Mouse (Mus musculus) stomach, embryonic 16.5 days (tissue): ENCODE measurements around the gene Smurf1. TPM values are rescaled to one million over a fixed set of nuclear protein-coding genes. Genes with fewer than 3 reads are reported as not detected.

Experiments used
- ATAC-seq: fragments of 200-750 bp; cut with Nextera tagmentation; 2 replicates; pipeline ENCODE4 v1.8.0; 2017; ENCODE audit warnings: moderate number of reproducible peaks, moderate TSS enrichment; ENCODE audit not compliant: insufficient read depth, low FRiP score
- H3K27ac ChIP-seq: fragments of 300-500 bp; sonication (generic); 2 replicates; pipeline ENCODE4 v1.5.1; 2014; ENCODE audit warnings: low read length
- H3K27me3 ChIP-seq: fragments of 300-500 bp; sonication (generic); 2 replicates; pipeline ENCODE4 v1.6.1; 2014; ENCODE audit warnings: low read length, control low read depth, mixed read lengths; ENCODE audit not compliant: control insufficient read depth, insufficient read depth
- H3K36me3 ChIP-seq: fragments of 300-500 bp; sonication (generic); 2 replicates; pipeline ENCODE4 v1.6.1; 2014; ENCODE audit warnings: low read length; ENCODE audit not compliant: control insufficient read depth, insufficient read depth
- H3K4me1 ChIP-seq: fragments of 300-500 bp; sonication (generic); 2 replicates; pipeline ENCODE4 v1.6.1; 2014; ENCODE audit warnings: low read length, control low read depth, mixed read lengths; ENCODE audit not compliant: control insufficient read depth, insufficient read depth
- H3K4me2 ChIP-seq: fragments of 300-500 bp; sonication (generic); 2 replicates; pipeline ENCODE4 v1.6.1; 2014; ENCODE audit warnings: low read depth, low read length, mixed read lengths
- H3K4me3 ChIP-seq: fragments of 300-500 bp; sonication (generic); replicated peaks from 2 replicates; pipeline ENCODE4 v1.5.1; 2014; ENCODE audit warnings: mild to moderate bottlenecking, low read length
- H3K9ac ChIP-seq: fragments of 300-500 bp; sonication (generic); 2 replicates; pipeline ENCODE4 v1.6.1; 2014; ENCODE audit warnings: low read length
- H3K9me3 ChIP-seq: fragments of 300-500 bp; sonication (generic); replicated peaks from 2 replicates; pipeline ENCODE4 v1.6.1; 2016; ENCODE audit warnings: low read length, control low read depth; ENCODE audit not compliant: control insufficient read depth
- WGBS: fragments of 180-500 bp; shearing (Covaris S2); extraction: QIAGEN DNeasy Blood & Tissue Kit; methylation state at CpG from one replicate; pipeline ENCODE4 v1.1.7; 2014; 5-methylcytosine and 5-hydroxymethylcytosine counted together
- microRNA-seq: library from miRNA; unstranded; fragments of <30 nt; microRNA quantifications from one replicate; pipeline ENCODE4, GENCODE M21; 2016
- polyA plus RNA-seq: library from polyadenylated mRNA; unstranded; fragments of >200 nt; fragmentation: Nextera tagmentation; extraction: Ambion mirVana; gene quantifications from 2 replicates; pipeline ENCODE4 v1.2.1, GENCODE M21; 2015

Smurf1 gene
- polyA plus RNA-seq, 1 experiment from 2014 or later, result 7.0 TPM

DNA sequence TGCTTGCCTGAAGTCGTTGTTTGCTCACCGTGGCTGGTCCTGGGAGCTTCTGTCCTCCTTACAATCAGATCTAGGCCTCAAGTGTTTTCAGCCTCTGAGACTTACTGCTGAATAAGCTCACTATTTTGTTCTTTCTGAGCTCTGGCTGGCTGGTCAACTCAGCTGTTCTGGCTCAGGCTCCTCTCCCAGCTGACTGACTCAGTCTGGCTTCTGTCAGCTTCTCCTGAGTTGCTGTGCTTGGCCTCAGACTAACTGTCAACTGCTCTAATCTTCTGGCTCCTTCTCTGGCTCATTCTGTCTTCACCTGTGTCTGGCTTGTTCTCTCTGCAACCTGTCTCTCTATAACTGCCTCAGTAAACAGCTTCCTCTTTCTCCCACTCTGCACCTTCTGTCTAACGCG, 136.0 kb downstream of the Smurf1 start:
- Histone ChIP-seq H3K4me1 (no peaks in the 10 kb centered on the region), H3K36me3 (peaks cover 58% of the 10 kb centered on the region), H3K4me3 (no peak overlapping the region), H3K9ac (no peak overlapping the region), H3K27me3 (no peaks in the 10 kb centered on the region), H3K9me3 (no peaks in the 10 kb centered on the region), H3K27ac (no peak overlapping the region), H3K4me2 (no peak overlapping the region)
- ATAC-seq, result 0 out of 2 replicates have a peak, but pooled peaks have one; percentile 15
- WGBS, result 77% methylated on average over 4 of the region's 4 CpGs

DNA sequence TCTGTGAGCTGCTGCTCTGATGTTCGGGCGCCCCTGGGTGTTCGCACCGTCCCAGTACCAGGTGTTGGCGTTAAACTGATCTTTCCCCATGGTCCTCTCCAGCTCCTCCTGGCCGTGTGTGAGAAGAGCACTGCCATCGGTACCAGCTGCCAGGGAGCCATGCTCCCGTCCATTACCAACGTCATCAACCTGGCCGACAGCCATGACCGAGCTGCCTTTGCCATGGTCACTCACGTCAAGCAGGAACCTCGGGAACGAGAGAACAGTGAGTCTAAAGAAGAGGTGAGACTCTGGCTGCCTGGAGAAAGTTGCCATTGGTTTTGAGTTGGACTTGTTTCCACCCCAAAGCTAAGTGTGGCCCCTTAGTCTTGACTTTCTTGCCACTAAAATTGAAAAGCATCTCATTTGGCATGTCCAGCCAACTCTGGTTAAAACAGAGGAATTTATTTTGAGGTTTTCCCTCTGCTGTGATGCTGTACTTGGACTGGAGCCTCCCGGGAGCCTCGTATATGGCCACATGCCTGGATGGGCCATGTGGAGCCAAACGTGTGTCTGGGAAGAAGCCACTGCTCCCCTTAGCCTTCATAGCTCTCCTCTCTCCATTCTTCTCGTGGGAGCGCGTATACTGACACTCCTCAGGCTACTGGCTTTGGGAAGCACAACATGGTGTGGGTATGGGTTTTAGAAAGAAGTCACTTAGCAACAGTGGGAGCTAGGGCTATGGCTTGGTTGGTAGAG, 137.1 kb downstream of the Smurf1 start:
- H3K4me1 ChIP-seq, result no peaks in the 10 kb centered on the region
- no peaks in the 10 kb centered on the region for H3K9me3 ChIP-seq
- ATAC-seq, result no peak
- H3K9ac ChIP-seq, result no peak overlapping the region
- WGBS, result 92% methylated on average over 20 of the region's 20 CpGs
- H3K36me3 ChIP-seq, result peaks cover 55% of the 10 kb centered on the region
- no peak overlapping the region for H3K27ac ChIP-seq
- H3K4me2 ChIP-seq, result no peak overlapping the region
- H3K4me3 ChIP-seq, result no peak overlapping the region
- no peaks in the 10 kb centered on the region for H3K27me3 ChIP-seq

Small RNA genes lying within 50 kb of the gene (microRNA-seq; reads per million reads assigned to microRNA genes)
- not detected for gene Mir7039

Other genes starting within 250 kb of the Smurf1 start
- gene Tmem130, start 204.0 kb downstream of the Smurf1 start, polyA plus RNA-seq, result 3.2 and 3.9 TPM in 2 replicates
- gene Trrap, start 198.1 kb downstream of the Smurf1 start, polyA plus RNA-seq, result 55.5 and 57.6 TPM in 2 replicates
- gene Gm4871, start 66.9 kb upstream of the Smurf1 start, polyA plus RNA-seq, result not detected in 2 replicates
- not detected in 2 replicates for gene 1700018F24Rik, start 77.1 kb upstream of the Smurf1 start, polyA plus RNA-seq
- gene Arpc1a, start 118.0 kb upstream of the Smurf1 start, polyA plus RNA-seq, result 148 and 155 TPM in 2 replicates
- 0.08 and 0.27 TPM in 2 replicates for gene Kpna7, start 118.2 kb upstream of the Smurf1 start, polyA plus RNA-seq
- 381 and 399 TPM in 2 replicates for gene Arpc1b, start 148.4 kb upstream of the Smurf1 start, polyA plus RNA-seq
- gene Pdap1, start 174.4 kb upstream of the Smurf1 start, polyA plus RNA-seq, result 77.8 and 81.4 TPM in 2 replicates
- 147 and 167 TPM in 2 replicates for gene Bud31, start 174.5 kb upstream of the Smurf1 start, polyA plus RNA-seq
- gene Ptcd1, start 201.3 kb upstream of the Smurf1 start, polyA plus RNA-seq, result 15.1 and 17.4 TPM in 2 replicates
- gene Cpsf4, start 201.4 kb upstream of the Smurf1 start, polyA plus RNA-seq, result 35.2 and 36.3 TPM in 2 replicates
- 705 and 758 TPM in 2 replicates for gene Atp5j2, start 226.2 kb upstream of the Smurf1 start, polyA plus RNA-seq
- gene Zkscan14, start 236.0 kb upstream of the Smurf1 start, polyA plus RNA-seq, result 8.5 and 9.3 TPM in 2 replicates
- 11.1 and 11.3 TPM in 2 replicates for gene Zkscan5, start 238.7 kb upstream of the Smurf1 start, polyA plus RNA-seq